Mouse (Mus musculus): Measurements from ENCODE around the gene Bcl2l1.

- TF ChIP-seq CTCF (IDR thresholded peaks at IDR 0.05; ENCODE audit: borderline replicate concordance, insufficient read depth, low read depth, low read length), result no peak
- no peak for TF ChIP-seq POLR2A (IDR thresholded peaks at IDR 0.05; ENCODE audit: borderline replicate concordance, insufficient read depth, low read length)
Measured at GRCm38 (mm10) chr2:152811336-152812165, 20.0 kb downstream of the Bcl2l1 start.
